Mouse (Mus musculus): Measurements from ENCODE around the gene Tubgcp4. TPM values are rescaled to one million over a fixed set of nuclear protein-coding genes. Genes with fewer than 3 reads are reported as not detected.
"Not testable (repeated sequence)": the region's sequence is repeated elsewhere in the genome, so short reads cannot be mapped to it uniquely, and the experiment has no call there.

Gene Tubgcp4
- 10 to 100 TPM; 35.8 to 56.6 TPM for total RNA-seq (2021)

DNA sequence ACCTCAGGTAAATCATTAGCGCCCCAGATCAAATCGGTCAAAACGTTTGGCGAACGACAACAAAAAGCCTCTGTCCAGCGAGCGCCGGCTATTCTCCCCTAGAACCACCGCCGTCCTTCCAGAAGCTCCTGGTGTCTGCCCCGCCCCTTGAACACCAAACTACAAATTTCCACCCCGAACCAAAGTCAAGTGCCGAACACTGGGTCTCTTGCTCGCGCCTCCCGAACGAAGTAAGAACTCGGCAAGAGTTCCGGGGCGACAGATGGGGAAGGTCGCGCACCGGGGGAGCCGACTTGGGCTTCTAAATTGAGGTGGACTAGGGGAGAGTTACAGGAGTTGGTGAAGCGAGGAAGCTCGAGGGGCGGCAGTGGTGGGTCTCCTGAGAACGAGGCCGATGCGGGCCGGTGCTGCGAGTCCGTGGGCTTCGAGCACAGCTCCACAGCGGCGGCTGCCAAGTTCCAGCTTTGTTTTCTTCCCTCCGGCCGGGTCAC, at the start of gene Tubgcp4:
Gene Tubgcp4 (plus strand): TSS at position 174 of the 491 bp plus-strand sequence.
- no peak for DNase-seq (ENCODE audit: low spot score in 2 of 2)
- intact Hi-C loops (cut with DNase I), result loop anchor here (5.0 kb wide), 1 partner anchor 127 kb away; no protein-coding TSS in a partner anchor

- intact Hi-C loops (cut with DNase I); DNase-seq (ENCODE audit: low spot score in 2 of 2): not testable (repeated sequence)
Observed at GRCm38 (mm10) chr2:121126302-121126701, 44.2 kb upstream of the Tubgcp4 start.

DNA sequence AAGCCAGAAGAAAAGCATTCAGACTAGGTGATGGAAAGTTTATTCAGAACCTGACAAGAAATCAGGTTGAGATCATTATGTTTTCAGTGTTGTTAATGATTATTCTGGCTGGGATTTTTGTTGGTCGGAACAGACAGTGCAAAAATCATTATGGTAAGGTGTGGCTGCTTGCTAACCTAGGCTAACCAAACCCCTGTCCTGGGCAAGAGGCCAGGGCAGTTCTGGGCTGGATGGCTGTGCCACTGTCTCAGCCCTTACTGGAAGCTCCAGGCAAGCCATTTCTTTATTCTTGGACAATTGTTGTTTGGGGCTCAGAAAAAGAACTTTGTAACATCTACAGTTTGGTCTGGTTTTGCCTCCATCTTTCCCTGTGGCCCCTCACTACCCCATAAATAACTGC, 42.9 kb upstream of the Tubgcp4 start:
- no peak for DNase-seq (ENCODE audit: low spot score in 2 of 2)
- intact Hi-C loops (cut with DNase I), result no loop called here

GRCm38 (mm10) chr2:121128865-121129620, 41.4 kb upstream of the Tubgcp4 start:
- DNase-seq (ENCODE audit: low spot score in 2 of 2), result no peak
- intact Hi-C loops (cut with DNase I), result no loop called here

DNA sequence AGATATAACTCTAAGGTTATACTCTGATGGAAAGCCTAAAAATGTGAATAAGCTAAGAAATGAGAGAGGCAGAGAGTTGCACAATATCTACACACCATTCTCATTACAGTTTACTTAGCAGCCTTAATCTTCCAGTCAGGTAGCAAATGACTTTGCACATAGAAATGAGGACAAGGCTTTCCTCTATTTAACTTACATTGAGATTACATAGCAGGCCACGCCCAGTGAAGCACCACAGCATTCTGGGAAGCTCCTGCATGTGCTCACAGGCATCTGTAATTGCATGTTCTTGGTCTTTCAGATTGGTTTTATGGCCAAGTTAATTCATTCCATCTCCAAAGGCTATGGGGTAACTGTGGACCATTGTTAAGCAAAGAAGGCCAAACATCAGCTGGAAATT, 37.6 kb upstream of the Tubgcp4 start:
- intact Hi-C loops (cut with DNase I), result no loop called here
- DNase-seq (ENCODE audit: low spot score in 2 of 2), result no peak

- no peak for DNase-seq (ENCODE audit: low spot score in 2 of 2)
- intact Hi-C loops (cut with DNase I), result no loop called here
Observed at GRCm38 (mm10) chr2:121137371-121137770, 33.1 kb upstream of the Tubgcp4 start.

GRCm38 (mm10) chr2:121139266-121140017, 31.0 kb upstream of the Tubgcp4 start:
- intact Hi-C loops (cut with DNase I), result no loop called here
- peak; percentile 3 to 4 for DNase-seq (ENCODE audit: low spot score in 2 of 2)

DNA sequence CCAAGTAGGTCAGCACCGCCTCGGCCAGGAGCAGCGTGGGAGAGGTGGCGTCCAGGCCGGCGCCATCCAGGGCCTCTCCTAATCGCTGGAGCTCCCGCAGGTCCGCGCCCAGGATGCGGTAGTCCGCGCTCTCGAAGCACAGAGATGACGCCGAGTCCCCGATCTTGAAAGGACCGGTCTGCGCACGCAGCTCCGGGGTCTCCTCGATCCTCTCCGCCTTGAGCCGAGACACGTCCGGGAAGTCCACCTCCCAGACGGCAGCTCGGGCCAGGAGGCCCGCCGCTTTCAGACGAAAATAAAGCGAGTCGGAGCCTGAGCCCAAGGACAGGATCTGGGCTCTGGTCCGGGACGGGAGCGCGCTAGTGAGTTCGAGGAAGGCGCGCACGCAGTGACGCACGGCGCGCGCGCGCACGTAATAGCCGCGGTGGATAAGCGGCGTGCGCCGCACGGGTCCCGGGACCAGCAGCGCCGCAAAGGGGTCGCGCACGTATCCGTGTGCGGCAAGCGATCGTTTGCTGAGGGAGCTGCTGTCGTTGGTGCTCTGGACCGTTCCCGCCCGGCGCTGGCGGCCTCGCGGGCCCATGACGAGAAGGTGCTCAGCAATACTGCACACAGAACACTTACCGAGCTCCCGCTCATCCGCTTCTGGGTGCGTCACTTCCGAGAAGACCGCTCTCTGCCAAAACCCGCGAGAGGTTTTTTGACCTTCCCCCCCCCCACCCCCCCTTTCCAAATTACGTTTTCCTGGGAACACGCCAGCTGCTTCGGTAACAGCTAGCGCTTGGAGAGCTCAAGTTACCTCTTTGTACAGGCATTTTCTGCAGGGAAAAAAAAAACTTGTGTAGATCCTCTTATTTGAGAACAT, 30.2 kb upstream of the Tubgcp4 start, which contains the start of the genes Adal and Lcmt2:
Gene Adal (plus strand): TSS at position 411 of the 865 bp plus-strand sequence.
Gene Lcmt2 (minus strand): TSS at position 636 of the 865 bp plus-strand sequence.
- peak; percentile 94 to 95 for DNase-seq (ENCODE audit: low spot score in 2 of 2)
- intact Hi-C loops (cut with DNase I), result no loop called here

- DNase-seq (ENCODE audit: low spot score in 2 of 2), result no peak
- intact Hi-C loops (cut with DNase I), result no loop called here
Observed at GRCm38 (mm10) chr2:121141216-121142035, 29.0 kb upstream of the Tubgcp4 start.

DNA sequence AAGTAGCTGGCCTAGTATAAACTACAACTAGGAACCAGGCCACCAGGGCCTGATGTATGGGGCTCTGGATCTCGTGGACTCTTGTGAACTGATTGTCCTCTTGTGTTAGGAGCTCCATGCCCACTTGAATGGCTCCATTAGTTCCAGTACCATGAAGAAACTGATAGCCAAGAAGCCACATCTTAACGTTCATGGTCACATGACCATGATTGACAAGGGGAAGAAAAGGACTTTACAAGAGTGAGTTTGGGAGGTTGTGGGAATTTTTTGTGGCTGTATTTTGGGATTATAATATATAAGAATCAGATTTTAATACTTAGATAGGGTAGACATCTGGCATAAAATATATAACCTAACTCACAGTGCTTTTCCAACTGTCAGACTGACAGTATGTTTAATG, 28.0 kb upstream of the Tubgcp4 start:
- no peak for DNase-seq (ENCODE audit: low spot score in 2 of 2)
- intact Hi-C loops (cut with DNase I), result no loop called here

DNA sequence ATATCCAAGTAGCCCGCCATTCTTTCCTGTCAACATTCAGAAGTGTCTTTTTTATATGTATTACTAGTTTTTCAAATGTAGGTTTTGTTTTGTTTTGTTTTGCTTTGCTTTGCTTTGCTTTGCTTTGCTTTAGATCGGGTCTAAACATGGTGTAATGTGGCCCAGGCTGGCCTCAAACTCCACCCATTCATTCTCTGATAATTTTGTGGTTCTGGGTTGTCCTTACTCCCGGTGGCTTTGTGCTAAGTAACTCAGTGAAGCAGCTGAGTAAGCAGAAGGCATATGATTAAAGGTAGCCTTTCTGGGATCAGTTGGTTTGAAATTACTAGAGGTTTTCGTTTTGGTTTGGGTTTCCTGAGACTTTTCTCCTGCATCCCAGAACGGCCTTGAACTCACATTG, 20.8 kb upstream of the Tubgcp4 start:
- intact Hi-C loops (cut with DNase I), result no loop called here
- DNase-seq (ENCODE audit: low spot score in 2 of 2), result no peak

DNA sequence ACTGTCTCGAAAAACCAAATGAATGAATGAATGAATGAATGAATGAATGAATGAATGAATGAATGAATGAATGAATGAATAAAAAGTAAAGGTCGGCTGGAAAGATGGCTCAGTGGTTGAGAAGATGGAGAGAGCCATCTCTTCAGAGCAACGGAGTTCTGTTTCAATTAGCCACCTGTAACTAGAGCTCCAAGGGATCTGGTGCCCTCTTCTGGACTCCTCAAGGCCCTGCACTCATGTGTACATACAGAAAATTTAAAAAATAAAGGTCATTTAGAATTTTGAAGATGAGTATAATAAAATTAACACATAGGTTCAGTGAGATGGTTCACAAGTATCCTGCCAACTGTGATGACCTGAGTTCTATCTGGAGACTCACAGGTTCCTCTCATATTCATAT, 17.4 kb upstream of the Tubgcp4 start:
- DNase-seq (ENCODE audit: low spot score in 2 of 2), result no peak
- intact Hi-C loops (cut with DNase I), result no loop called here

- no peak for DNase-seq (ENCODE audit: low spot score in 2 of 2)
- intact Hi-C loops (cut with DNase I), result no loop called here
Observed at GRCm38 (mm10) chr2:121169173-121169572, 1.3 kb upstream of the Tubgcp4 start.

GRCm38 (mm10) chr2:121169902-121170301, 552 bp upstream of the Tubgcp4 start:
- intact Hi-C loops (cut with DNase I), result loop anchor here (5.0 kb wide), 1 partner anchor 127 kb away; no protein-coding TSS in a partner anchor

DNA sequence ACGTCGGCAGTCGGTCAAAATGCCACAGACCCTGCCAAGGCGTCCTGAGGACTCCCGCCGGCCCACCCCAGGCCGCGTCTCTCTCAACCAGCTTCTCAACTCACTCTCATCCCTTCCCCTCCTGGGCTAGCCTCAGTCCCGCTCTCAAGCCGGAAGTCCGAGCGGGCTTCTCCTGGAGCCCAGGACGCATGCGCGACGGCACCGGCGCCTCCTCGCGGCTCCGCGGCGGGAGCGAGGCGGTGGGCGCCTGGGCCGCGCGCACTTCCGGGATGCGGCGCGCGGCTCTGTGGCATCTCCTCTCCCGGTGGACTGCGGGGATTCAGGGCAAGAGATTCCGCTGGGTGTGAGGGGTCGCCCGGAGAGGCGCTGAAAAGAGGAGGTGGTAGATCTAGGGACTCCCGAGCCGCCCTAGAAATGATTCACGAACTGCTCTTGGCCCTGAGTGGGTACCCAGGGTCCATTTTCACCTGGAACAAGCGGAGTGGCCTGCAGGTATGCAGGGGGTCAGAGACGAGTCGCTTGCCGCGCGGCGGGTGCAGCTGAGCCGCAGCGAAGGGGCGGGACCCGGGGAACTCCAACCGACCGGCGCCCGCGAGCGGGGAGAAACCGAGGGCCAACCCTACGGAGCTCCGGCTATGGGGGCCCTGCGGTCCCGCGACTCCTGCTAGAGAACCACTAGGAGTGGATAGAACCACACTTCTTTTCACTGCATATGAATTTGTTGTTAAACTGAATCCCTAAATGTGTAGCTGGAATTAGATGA, 707 bp downstream of the Tubgcp4 start, which contains the start of gene Zscan29:
Gene Zscan29 (minus strand): TSS at position 146 of the 763 bp plus-strand sequence.
- intact Hi-C loops (cut with DNase I), result loop anchor here (5.0 kb wide), 1 partner anchor 126 kb away; no protein-coding TSS in a partner anchor
- DNase-seq (ENCODE audit: low spot score in 2 of 2), result peak; percentile 85 to 87

More at GRCm38 (mm10) chr2:121169902-121170301, 552 bp upstream of the Tubgcp4 start:
- peak; percentile 11 to 18 for DNase-seq (ENCODE audit: low spot score in 2 of 2)

GRCm38 (mm10) chr2:121178828-121179479, 8.5 kb downstream of the Tubgcp4 start:
- intact Hi-C loops (cut with DNase I), result no loop called here
- no peak for DNase-seq (ENCODE audit: low spot score in 2 of 2)

DNA sequence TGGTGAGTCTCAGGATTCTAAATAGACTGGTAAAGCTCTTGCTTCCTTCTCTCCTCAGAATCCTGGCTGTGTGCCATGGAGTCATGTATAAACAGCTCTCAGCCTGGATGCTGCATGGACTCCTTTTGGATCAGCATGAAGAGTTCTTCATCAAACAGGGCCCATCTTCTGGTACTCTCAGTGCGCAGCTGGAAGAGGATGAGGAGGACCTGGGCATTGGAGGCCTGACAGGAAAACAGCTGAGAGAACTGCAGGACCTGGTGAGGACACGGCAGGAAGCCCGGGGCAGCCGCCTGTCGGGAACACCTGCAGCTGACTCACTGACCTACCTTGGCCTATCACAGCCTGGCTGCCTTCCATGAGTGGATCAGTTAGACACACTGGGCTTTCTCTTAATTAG, 13.0 kb downstream of the Tubgcp4 start:
- intact Hi-C loops (cut with DNase I), result no loop called here

More for the DNA sequence above, 13.0 kb downstream of the Tubgcp4 start:
- no peak for DNase-seq (ENCODE audit: low spot score in 2 of 2)

Data from left cerebral cortex, postnatal 36 days (tissue).